Mouse (Mus musculus): ENCODE data around the gene Glis2. TPM values are rescaled to one million over a fixed set of nuclear protein-coding genes. Genes with fewer than 3 reads are reported as not detected.

The Glis2 gene
- total RNA-seq, 2 experiments from 2014 or later = not detected

DNA sequence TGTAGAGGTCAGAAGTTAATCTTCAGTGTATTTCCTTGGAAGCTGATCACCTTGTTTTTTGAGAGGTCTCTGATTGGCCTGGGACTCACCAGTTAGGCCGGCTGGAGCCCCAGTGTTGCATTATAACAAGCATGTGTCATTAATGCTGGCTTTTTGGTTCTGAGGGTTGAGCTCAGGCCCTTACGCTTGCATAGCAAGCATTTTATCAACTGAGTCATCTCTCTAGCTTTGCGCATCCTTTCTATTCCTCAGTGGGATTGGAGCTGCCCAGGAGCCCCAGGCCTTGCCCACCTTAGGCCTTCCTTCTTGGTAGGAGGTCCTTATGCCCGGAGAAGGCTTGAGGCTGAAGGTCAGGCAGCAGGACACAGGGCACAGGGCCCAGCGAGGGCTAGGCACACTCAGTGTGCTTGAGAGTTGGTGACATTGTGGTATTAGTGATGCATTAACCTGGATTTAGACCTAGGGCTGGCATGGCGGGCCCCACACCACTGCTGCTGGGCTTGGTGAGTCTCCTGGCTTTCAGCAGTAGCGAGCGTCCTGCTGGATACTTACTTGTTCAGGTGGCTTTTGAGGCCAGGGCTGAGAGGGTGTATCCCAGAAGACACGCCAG is 6.3 kb downstream of the Glis2 start:
- ATAC-seq (replicated peaks; ENCODE audit: low FRiP score, poor library complexity, severe bottlenecking) = no peak

DNA sequence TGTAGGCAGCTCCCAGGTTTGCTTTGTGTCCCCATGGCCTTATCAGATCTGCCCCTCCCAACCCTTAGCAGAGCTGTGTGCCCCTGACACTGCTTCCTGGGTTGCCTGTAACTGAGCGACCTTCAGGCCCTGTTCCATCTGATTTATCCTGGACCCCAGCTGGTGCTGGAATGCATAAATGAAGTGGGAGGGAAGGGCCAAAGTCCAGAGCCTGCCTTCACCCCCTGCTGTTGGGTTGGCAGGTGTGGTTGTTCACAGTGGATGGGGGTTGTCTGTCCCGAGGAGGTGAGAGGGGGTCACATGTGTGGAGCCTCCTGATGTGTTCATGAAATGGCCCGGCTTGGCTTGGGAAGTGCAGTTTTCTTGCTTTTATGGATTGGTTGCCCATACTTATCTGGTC is 7.7 kb downstream of the Glis2 start:
- ATAC-seq (replicated peaks; ENCODE audit: low FRiP score, poor library complexity, severe bottlenecking) = no peak

DNA sequence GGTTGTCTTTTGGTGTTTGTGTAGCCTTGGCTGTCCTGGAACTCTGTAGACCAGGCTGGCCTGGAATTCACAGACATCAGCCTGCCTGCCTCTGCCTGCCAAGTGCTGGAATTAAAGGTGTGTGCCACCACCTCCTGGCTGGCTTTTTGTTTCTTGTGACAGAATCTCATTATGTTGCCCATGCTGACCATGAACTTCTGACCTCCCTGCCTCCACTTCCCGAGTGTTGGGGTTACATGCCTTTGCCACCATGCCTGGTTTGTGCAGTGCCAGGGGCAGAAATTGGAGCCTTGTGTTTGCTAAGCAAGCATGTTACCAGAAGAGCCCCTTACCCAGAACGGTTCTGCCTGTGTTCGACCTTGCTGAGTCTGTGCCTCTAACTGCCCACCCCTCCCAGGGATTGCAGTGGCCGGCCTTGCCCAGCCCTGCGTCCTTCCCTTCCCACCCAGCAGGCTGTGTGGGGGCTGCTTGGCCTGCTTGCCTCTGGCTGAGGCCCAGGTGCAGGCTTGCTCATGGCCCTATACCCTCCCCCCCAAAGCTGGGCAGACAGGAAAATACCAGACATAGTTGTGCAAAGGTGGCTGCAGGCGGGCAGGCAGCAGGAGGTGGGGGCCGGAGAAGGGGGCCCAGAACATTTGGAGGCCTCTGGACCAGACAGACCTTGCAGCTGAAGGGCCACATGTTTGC is 8.4 kb downstream of the Glis2 start:
- ATAC-seq (replicated peaks; ENCODE audit: low FRiP score, poor library complexity, severe bottlenecking) = no peak

DNA sequence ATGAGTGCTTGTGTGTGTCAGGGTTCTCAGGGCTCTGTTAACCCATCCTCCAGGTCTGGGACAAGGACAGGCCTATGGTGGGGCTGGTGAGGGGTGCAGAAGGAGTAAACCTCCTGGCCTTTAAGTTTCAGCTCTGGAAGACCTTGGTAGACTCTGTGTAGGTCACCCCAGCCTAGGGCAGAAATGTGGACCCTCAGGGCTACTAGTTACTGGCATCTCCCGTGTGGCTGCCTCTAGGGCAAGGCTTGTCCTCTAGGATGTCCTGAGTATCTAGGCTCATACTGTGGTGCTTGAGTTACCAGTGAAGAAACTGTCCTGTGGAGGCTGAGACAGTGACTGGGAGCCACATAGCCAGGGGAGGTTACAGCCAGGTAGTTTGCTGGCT is 8.9 kb downstream of the Glis2 start:
- no peak for ATAC-seq (replicated peaks; ENCODE audit: low FRiP score, poor library complexity, severe bottlenecking)

DNA sequence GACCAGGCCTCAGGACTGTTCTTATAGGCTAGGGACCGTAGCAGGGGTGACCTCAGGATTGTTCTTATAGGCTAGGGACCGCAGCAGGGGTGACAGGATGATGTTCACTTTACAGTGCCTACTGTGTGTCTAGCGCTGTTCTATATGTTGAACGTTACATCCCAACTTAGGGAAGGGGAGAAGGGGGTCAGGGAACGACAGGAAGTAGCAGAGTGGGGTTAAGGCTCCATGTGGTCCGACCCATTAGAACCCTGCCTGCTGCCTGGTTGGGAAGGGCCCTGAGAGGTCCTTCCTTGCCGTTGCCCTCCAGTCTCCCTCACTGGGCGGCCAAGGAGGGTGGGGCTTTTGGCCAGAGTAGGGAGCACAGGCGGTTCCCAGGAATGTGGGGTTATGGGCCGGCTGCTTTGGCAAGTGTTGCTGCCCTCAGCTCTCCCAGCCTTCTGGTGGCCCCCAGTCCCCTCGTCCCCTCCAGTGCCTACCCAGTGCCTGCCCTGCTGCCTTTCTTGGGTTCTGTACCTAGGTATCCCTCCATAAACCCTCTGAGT is 9.9 kb downstream of the Glis2 start:
- ATAC-seq (replicated peaks; ENCODE audit: low FRiP score, poor library complexity, severe bottlenecking) = no peak

DNA sequence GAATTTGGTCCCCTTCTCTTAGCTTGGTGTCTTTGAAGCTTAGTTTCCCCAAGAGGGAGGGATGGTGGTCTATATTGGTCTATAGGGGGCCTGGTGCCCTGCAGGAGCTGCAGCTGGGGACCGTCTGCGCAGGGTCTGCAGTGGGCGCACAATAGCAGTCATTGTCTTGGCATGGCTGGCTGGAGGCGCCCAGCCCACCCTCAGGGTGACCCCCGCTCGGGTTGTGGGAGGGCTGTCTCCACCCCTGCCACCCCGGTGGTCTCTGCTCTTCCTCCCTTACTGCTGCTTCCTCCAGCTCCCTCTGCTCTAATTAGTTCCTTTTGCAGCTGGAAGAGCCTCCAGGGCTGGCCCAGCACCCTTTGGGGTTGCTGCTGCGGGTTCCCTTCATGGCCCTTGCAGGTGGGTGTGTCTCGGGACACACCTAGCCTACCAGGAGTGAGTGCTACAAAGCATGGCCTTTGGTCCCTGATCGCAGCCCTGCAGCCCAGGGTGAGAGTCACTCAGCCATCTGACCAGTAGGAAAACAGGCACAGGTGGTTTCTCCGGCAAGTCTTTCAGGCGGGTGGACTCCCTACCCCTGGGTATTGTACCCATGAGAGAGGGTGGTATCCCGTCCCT is 11.1 kb downstream of the Glis2 start:
- no peak for ATAC-seq (replicated peaks; ENCODE audit: low FRiP score, poor library complexity, severe bottlenecking)

DNA sequence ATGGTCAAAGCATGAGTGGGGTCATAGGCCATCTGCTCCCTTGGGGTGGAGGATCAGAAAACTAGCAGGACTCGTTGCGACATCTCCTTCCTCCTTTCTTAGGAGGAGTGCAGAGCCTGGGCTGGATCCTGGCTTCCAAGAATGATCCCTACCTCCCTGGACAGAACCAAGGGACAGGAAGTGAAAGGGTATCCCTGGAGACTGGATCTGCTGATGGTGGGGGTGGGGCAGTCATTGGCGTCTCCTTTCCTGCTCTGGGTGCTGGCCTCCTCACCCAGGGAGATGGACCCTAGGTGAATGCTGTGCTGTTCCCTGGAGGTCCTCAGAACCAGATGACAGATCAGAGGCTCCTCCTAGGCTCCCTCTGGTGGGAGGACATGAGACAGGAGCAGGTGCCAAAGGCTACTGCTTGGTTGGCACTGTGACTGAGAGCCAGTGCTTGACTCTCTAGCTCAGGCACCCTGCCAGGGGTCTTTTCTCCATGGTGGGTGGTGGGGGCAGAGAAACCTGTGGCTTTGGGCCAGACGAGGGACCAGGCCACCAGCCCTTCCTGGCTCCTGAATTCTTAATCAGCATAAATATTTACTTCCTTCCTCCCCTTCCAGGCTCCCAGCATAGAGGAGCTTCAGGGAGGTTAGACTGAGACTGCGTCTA is 12.0 kb downstream of the Glis2 start:
- no peak for ATAC-seq (replicated peaks; ENCODE audit: low FRiP score, poor library complexity, severe bottlenecking)

DNA sequence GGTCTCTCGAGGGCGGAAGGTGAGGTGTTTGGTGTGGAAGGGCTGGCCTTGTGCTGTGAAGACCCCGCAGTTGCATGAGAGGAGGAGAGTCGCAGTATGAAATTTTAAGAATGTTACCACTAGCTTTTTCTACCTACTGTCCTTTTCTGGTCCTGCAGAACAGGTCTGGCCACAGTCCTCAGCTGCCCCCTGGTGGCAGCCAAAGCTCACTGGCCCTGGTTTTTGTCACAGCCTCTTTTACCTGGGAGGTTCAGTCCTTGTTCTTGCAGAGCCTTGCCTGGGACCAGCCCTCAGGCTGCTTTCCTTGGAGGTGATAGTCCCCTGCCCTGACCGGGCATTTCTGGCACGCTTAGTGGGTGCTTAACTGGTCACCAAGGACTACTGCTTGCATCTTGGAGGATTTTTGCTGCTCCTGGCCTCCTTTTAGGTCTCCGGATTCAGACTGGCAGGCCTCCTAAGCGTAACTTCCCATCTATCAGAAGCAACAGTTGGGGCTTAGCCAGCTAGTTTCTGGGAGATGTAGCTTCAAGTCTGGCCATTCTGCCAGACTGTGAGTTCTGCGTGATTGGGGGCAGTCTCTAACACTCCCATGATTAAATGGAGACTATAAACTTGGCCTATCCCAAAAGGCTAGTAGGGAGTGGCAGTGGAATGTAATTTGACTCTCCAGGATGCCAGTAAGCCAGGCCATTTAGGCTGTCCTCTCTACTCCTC is 13.5 kb downstream of the Glis2 start:
- ATAC-seq (replicated peaks; ENCODE audit: low FRiP score, poor library complexity, severe bottlenecking) = peak; percentile 77

DNA sequence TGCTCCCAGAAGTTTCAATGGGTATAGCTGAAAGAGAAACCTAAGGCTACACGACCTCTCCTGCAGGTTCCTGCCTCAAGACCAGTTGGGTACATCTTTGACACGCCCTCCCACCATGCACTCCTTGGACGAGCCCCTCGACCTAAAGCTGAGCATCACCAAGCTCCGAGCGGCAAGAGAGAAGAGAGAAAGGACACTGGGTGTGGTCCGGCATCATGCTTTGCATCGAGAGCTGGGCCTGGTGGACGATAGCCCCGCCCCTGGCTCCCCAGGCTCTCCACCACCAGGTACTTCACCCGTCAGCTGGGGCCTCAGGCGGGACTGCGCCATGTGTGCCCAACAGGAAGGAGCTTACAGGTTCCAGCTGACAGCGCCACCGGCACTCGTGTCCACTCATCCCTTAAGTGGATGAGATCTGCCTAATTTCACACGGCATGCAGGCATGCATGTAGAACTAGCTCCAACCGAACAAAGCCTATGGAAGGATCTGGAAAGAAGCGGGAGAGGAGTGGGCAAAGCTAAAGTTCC is 14.1 kb downstream of the Glis2 start:
- ATAC-seq (replicated peaks; ENCODE audit: low FRiP score, poor library complexity, severe bottlenecking) = no peak

DNA sequence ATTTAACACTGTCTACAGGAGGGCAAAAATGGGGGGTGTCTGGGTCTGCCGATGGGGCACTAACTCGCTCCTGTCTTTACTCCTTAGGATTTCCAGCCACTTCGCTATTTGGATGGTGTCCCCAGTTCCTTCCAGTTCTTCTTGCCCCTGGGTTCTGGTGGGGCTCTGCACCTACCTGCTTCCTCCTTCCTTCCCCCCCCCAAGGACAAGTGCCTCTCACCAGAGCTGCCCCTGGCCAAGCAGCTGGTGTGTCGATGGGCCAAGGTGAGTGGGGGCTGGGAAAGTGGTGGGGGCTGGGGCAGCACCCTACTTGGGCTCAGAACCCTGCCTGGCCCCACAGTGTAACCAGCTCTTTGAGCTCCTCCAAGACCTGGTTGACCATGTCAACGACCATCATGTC is 16.7 kb downstream of the Glis2 start:
- ATAC-seq (replicated peaks; ENCODE audit: low FRiP score, poor library complexity, severe bottlenecking) = no peak

DNA sequence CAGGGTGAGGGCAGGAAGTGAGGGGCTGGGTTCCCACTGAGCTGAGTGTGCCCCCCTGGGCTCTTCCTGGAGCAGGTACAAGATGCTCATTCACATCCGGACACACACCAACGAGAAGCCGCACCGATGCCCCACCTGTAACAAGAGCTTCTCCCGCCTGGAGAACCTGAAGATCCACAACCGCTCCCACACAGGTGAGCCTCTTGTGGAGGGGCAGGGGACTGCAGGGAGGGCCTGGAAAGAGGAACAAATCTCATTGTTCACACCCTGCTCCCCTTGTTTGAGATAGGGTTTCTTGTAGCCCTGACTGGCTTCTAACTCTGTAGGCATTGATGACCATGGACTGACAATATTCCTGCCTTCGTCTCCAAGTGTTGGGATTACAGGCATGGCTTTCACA is 17.2 kb downstream of the Glis2 start:
- no peak for ATAC-seq (replicated peaks; ENCODE audit: low FRiP score, poor library complexity, severe bottlenecking)

DNA sequence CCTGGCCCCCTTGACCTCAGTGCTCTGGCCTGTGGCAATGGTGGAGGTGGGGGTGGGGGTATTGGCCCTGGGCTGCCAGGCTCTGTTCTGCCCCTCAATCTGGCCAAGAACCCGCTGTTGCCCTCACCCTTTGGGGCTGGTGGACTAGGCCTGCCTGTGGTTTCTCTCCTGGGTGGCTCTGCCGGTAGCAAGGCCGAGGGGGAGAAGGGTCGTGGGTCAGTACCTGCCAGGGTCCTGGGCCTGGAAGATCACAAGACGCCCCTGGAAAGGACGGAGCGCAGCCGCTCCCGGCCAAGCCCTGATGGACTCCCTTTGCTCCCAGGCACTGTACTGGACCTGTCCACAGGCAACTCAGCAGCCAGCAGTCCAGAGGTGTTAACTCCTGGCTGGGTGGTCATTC is 19.2 kb downstream of the Glis2 start:
- ATAC-seq (replicated peaks; ENCODE audit: low FRiP score, poor library complexity, severe bottlenecking) = no peak

DNA sequence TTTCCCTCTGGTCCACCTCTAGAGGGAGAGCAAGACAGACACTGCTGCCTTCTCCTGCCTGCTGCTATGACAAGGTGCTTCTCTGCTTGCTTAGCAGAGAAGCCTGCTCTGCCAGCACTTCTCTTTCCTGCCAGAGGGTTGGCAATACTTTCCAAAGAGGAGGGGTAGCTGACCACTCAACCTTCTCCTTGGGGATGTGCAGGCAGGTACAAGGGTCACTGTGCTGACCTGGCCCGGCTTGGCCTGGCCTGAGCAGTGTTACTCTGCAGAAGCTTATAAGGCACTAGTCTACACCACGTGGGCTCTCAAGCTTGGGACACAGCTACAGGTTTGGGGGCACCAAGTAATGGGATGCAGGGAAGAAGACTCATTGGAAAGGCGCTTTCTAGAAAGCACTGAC is 20.1 kb downstream of the Glis2 start:
- ATAC-seq (replicated peaks; ENCODE audit: low FRiP score, poor library complexity, severe bottlenecking) = no peak

DNA sequence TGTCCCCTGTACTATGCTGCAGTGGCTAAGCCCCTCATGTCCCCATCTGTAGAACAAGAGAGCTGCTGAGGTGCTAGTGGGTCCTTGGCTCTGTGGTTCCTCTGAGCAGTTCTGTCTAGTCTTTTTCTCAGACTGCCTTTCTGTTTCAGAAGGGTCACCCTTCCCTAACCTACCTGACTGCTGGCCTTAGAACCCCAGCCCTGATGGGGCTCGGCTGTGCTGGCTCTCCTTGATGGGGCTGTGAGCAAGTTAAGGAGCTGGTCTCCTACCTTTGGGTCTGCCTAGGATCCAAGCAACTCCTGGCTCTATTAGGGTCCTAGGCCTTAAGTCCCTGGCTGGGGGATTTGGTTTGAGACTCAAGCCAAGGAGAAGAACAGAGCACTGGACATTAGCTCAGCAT is 20.8 kb downstream of the Glis2 start:
- ATAC-seq (replicated peaks; ENCODE audit: low FRiP score, poor library complexity, severe bottlenecking) = no peak

DNA sequence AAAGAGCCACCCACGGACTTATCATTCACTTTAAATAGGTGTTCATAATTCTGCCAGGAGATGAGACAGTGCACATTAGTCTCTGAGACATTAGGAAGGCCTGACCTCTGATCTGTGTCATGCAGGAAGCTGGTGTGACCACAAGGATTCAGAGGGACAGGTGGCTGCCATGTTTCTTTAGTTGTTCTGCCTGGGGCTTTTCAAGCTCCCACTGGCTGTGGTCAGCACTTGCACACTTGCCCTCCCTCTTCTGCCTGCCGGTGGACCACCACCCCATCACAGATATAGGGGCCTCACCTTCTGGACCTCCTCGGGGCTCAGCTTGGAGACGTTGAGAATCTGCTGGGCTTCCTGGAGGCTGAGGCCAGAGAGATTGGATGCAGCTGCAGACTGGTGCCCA is 22.3 kb downstream of the Glis2 start:
- ATAC-seq (replicated peaks; ENCODE audit: low FRiP score, poor library complexity, severe bottlenecking) = no peak

DNA sequence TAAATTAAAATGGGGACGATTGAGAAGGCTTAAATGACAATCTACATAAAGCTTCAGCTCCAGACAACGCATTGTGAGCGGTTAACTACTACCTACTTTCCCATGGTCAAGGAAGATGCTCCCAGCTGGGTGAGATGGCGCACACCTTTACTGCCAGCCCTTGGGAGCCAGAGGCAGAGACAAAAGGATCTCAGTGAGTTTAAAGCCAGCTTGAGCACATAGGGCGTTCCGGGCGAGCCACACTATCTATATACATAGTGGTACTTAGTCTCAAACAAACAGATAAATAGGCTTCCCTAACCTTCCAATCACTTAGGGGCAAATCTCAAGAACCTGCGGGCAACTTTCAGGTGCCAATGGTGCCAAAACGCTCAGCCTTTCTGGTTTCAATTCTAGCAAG is 29.6 kb downstream of the Glis2 start:
- 0 out of 2 replicates have a peak, but pooled peaks have one; percentile 4 for ATAC-seq (replicated peaks; ENCODE audit: low FRiP score, poor library complexity, severe bottlenecking)

DNA sequence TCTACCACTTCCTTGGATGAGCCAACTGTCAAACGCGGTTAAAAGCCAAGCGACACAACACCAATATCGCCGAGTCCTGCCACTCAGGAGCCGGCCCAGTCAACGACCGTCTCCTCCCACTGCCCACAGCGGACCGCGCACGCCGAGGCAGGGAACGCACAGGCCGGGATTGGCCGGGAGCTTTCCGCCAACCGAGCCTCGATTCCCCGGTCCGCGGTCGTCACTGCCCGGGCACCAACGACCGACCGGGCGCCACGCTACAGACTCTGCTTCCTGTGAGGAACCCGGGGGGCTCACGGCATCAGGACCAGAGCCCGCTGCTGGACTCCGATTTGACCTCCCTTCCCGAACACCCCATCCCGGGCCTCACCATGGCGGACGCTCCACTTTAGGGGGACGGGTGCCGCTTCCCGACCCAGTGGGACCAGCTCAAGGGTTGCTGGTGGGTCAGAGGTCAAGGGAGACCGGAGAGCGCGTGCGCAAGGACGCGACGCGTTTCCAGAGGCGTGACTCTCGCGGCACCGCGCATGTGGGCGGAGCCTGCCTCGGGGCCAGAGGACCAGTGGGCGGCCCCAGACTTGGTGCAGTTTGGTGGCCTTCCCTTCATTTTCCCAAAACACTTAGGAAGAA is 30.1 kb downstream of the Glis2 start, which contains the start of gene Pam16:
TSS of gene Pam16 (minus strand) at position 508 of the 630 bp plus-strand sequence.
- ATAC-seq (replicated peaks; ENCODE audit: low FRiP score, poor library complexity, severe bottlenecking) = peak; percentile 97

DNA sequence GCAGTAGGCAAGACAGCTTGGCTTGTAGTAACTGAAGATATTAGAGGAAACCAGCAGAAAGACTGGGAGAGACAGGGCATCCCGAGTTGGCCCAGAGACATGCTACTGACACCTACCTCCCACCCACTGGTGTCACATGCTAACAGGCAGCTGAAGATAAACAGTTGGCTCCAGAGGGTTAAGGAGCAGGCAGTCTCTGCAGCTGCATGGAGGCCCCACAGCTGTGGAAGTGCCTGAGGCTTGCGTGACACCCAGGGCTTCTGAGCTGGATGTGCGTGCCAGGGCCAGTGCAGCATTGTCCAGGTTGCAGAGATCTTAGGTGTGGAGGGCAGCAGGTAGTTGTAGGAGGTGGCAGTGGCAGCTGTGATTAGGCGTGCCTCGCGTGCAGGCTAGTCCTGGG is 32.6 kb downstream of the Glis2 start:
- no peak for ATAC-seq (replicated peaks; ENCODE audit: low FRiP score, poor library complexity, severe bottlenecking)

DNA sequence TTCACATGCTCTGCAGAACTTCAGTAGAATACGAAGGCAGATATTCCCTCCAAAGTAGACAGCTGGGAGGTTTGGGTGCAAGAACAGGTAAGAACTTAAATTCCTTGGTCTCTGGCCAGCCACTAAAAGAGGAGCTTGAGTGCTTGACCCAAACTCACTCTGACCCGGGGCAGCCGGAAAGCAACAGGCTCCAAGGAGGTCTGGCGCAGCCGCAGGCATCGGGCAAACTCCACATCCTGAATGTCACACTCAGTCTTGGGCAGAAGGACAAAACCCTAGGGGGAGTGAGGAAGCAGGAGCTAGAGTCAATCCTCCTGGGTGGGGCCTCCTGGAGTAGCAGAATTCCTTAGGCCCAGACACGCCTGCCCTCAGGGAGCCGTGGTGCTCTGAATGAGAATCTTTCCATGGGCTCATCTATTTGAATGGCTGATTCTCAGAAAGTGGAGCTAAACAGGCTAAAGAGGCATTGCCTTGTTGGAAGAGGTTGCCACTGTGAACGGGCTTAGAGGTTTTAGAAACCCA is 34.4 kb downstream of the Glis2 start:
- no peak for ATAC-seq (replicated peaks; ENCODE audit: low FRiP score, poor library complexity, severe bottlenecking)
